Mouse (Mus musculus) left cerebral cortex, adult 9 months (tissue): ENCODE data around the gene Wdr4.
"Not testable (repeated sequence)": the region's sequence is repeated elsewhere in the genome, so short reads cannot be mapped to it uniquely, and the experiment has no call there.

Experiments used
- DNase-seq, 2 experiments: peaks; one replicate each; pipeline ENCODE4 v3.0.0; 2022; ENCODE audit warnings: low spot score in 2 of 2

Wdr4 gene

DNA sequence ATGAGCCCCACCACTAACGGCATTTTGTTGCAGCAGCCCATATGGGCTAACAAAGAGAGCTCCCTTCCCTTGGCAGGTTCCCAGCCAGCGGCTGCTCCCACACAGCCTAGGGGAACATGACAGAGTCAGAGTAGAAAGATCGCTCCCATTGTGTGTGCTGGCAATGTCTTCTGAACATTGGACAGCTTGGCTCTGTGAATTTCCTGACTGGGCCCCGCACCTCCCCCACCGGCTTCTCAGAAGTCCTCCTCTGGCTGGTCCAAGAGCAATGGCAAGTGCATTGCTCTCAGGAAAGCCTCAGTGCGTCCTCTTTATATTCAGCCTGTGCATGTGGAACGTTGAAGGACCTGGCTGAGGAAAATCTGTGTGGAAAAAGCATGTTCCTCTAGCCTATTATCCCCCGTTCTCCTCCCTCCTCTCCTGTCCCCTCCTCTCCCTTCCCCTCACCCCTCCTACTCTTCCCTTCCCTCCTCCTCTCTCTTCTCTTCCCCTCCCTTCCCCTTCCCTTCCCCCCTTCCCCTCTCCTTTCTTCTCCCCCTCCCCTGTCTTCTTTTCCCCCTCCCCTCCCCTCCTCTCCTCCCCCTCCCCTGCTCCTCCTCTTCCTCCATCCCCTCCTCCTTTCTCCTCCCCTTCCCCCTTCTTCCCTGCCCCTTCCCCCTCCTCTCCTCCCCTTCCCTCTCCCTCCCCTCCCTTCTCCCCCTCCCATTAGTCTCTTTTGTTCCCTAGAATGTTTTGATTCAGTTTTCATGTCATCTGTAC, 16.3 kb upstream of the Wdr4 start:
- peak in 1 of 2 experiments; percentile 74 for DNase-seq

DNA sequence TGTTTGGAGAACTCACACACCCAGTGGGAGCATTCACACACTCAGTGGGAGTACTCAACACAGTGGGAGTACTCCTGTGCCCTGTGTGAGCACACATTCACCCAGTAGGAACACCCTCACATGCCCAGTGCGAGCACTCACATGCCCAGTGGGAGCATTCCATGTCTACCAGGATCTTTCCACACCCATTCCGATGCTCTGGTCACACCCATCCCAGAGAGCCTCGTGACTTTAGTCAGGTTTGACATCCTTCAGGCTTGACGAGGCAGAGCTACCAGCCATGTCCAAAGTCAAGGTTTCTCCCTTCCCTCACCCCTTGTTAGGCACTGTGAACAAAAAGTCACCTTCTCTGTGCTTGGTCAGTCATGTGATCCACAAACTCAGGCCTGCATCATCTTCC, 15.6 kb upstream of the Wdr4 start:
- DNase-seq, result no peak

DNA sequence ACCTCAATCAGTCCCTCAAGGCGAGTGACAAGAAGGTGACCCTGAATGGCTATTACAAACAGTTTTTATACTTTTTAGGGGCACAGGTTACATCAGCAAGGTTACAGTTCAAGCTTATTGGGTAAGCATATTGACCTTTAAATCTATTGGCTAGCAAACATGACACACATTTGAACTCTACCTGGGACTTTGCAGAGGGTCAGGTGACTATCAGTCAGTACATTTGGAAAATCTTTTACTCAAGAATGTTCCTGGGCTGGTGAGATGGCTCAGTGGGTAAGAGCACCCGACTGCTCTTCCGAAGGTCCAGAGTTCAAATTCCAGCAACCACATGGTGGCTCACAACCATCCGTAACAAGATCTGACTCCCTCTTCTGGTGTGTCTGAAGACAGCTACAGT, 12.6 kb upstream of the Wdr4 start:
- not testable (repeated sequence) for DNase-seq

DNA sequence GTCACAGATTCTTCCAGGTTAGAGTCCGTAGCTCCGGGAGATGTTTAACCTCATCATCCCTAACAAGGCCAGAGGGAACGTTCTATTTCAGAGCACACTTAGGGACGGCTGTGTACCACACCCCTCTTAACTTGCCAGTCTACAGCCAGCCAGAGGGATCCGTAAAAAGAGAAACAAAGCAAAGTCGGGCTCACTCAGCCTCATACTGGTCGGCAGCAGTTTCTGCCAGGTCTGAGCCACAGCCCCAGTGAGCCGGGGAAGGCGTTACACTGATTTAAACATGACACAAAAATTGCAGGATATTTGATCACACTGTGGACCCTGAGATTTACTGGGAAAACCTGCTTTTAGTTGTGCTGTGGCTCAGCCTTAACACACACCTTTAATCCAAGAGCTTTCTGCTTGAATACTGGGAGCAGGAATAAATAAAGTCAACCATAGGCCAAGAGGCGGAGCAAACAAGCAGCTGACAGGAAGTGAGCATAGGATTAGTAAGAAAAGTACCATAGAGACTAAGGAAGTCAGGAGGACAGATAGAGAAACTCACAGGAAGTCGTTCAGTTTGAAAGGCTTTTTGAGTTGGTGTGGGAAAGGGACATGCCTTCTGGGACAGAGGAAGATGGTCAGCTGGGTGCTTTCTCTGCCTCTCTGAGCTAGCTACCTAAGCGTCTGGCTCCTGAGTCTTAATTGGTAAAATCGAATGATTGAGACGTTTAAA, 11.8 kb upstream of the Wdr4 start:
- no peak for DNase-seq

DNA sequence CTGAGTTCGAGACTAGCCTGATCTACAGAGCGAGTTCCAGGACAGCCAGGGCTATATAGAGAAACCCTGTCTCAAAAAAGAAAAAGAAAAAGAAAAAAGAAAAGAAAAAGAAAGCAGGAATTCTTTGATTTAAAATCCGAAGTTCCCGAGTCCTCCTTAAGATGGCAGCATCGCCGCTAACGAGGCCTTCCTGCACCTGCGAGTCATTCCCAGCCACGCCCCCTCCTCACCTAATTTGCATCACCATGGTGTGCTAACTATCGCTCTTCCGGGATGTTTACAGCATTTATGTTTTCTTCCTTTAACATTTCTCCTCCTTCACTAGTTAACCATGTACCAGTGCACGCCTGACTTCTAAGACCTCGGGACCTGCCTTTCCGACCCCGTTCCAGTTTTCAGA, 9.5 kb upstream of the Wdr4 start:
- no peak for DNase-seq

DNA sequence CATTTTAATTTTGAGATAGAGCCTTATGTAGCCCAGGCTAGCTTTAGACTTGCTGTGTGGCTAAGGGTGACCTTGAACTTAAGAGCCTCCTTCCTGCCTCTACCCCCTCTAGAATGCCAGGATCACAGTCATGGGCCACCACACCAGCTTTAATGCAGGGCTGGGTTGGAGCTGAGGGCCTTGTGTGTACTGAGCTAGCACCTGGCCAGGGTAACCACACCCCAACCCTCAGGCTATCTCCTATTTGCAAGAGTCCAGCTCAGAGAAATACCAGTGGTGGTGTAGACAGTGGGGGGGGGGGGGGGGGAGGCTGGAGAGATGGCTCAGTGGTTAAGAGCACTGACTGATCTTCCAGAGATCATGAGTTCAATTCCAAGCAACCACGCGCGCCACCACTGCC, 6.0 kb upstream of the Wdr4 start:
- DNase-seq, result no peak

DNA sequence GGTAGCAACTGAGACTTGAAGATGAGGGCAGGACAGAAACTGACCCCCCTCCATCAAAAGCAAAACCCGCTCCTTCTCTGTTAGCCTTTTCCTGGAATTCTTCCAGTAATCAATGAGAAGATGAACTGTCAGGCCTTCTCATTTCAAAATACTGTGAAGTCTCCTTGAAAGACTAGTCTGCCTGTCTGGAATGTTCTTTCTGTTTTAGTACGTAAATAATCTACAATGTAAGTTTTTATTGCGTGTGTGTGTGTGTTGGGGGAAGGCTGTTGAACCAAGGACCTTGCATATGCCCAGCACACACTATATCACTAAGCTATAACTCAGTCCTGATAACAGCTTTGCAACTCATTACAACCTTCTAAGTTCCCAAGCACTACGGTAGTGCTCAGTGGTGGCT, 5.3 kb upstream of the Wdr4 start:
- no peak for DNase-seq

DNA sequence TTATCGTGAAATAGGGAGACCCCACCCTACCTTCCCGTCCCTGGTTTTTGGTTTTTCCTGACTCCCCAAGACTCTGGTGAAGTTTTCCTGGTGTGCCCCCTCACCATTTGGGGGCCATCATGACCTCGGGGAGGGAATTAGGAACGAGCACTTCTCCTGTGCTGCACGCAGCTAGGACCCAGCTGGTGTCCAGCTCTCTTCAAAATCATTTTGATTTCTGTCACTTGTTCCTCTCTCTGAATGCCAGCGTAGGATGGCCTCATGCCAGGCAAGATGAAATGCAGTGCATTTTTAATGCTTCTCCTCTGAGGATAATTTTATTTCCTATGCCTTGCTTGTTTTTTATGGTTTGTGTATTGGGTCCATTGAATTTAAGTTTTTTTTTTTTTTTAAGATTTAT, 2.2 kb upstream of the Wdr4 start:
- DNase-seq, result no peak

DNA sequence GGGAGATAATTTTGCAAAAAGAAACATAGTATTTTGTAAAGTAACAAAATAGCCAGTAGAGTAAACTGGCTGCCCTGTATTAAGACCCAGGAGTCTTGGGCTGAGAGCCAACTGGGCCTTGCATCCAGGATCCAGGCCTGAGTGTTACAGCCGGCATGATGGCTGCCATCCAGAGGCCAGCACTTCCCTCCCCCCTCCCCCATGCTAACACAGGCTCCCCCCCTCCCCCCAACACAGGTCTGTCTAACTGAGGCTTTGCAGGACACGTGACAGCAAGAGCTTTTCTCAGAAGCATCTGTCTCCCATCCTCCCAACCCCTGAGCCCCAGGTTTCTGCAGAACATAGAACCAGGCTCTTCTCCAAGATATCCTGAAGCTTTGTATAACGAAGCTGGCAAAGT, 1.1 kb upstream of the Wdr4 start:
- DNase-seq, result no peak

DNA sequence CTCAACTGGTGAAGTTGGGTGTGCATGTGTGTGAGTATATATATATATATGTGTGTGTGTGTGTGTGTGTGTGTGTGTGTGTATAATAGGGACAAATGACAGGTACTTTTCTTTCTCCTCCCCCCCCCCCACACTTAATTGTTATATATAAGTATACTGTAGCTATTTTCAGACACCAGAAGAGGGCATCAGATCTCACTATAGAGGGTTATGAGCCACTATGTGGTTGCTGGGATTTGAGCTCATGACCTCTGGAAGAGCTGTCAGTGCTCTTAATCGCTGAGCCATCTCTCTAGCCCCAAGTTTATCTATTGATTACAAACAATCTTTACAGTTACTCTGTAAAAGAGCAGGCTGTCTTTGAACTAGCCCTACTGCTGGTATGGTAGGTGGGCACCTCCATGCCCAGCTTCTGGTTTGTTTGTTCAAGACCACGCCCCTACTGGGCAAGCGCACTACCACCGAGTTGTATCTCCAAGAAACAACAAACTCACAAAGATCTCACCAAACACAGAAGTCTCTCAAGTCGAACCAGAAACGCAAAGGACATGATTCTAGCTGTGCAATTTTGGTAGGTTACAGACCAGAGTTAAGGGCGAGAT, 335 bp downstream of the Wdr4 start:
- DNase-seq, result no peak

DNA sequence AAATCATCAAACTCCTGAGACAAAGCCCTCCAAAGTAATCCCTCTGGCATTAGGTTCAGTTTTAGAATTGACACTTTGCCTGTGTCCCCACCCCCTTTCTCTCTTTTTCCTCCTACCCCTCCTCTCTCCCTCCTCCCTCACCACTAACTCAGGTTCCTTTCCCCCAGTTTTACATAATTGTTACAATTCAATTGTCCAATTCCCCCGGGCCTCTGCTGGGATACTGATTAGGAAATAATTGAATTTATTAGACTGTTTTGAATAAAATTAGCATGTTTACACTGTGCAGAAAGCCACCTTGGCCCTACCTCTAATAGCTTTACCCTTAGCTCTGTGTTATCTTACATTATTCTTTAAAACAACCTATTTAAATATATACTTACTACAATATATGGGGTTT, 5.1 kb downstream of the Wdr4 start:
- DNase-seq, result no peak

DNA sequence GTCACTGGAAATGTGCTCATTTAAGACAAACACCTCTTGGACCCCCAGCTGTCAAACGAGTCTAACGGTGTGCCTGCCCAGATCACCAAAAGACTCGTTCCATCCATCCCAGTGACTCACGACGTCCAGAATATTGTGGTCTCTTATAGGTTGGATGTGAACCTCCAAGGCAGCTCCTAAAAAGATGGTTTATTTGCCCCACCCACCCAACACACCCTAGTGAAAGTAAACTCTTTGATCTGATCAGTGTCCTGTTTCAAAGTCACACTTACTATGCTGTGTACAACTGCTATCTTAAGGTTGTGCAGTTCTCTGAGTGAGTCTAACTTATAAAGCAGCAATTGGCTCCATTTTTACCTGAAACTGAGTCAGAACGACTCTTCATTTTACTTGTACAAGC, 7.2 kb downstream of the Wdr4 start:
- no peak for DNase-seq

DNA sequence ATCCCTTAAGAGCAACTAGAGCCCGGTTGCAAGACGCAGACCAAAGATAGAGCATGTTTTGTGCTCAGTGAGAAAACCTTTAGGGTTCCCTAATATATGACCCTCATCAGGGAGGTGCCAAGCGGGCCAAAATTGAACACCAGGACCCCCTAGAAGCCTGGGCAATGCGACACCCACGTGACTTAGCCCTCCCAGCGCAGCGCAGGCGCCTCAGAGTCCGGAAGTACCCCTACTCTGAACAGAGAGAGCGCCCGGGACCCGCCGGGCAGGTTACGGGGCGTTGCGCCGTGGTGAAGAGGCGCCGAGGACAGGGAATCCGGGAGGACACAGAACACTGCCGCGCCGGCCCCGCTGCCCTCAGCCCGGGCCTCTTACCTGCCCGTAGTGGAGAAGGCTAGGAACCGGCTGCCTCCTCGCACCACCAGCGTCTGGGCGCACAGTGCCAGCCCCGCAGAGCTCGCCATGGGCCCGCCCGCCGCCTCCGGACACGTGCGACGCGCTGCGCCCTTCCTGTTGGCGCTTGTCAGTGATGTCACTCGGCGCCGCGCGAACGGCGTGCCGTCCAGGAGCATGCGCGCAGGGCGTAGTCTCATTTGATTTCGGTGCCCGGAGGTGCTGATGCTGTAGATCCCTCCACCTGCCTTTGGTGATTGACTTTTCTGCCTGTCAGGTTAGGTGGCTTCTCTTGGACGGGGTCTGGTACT, 7.8 kb downstream of the Wdr4 start:
- DNase-seq, result peak; percentile 66 to 85

DNA sequence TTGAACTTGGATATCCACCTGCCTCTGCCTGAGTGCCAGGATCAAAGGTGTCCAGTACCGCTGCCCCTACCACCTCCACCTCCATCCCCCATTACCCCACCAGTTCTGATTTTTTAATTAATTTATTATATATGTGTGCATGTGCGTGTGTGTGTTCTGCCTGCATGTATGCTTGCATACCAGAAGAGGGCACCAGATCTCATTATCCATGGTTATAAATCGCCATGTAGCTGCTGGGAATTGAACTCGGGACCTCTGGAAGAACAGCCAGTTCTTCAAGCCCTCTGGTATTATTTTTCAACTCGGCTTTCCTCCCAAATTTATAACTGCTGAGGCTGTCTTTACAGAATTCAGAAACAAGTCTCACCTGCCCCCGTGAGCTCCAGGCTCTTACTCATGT, 8.8 kb downstream of the Wdr4 start:
- DNase-seq, result no peak

DNA sequence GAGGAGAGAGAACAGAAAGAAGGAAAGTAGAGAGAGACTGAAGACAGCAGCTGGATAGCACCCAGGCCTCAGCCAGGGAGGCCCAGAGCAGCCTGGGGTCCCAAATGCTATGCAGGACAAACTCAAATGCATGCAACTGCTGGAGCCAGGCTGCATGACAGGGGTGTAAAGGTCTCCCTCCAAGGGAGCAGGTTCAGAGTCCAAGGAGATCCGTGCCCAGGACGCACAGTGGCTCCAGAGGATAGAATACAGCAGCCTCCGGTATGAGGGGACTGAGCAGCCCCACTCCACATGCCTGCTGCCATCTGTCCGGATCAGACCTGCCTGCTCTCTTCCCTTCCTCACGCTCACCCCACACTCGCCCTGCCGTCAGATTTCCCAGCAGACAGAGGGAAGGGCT, 13.5 kb downstream of the Wdr4 start:
- DNase-seq, result no peak

DNA sequence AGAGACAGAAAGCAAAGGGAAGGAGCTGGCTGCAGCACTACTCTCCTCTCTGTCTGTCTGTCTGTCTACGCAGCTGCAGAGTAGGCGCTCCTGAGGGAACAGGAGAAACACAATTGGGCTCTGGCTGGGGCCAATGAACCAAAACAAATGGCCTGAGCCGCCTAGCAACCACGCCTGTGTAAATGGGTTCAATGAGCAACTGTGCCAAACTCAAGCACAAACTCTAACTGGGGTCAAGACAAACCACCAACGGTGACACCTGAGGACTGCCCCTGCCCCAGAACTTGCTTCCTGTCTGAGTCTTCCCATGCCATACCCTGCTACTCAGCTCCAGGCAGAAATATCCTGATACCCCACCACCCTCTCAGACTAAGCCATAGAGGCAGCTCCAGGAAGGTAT, 14.8 kb downstream of the Wdr4 start:
- DNase-seq, result no peak

DNA sequence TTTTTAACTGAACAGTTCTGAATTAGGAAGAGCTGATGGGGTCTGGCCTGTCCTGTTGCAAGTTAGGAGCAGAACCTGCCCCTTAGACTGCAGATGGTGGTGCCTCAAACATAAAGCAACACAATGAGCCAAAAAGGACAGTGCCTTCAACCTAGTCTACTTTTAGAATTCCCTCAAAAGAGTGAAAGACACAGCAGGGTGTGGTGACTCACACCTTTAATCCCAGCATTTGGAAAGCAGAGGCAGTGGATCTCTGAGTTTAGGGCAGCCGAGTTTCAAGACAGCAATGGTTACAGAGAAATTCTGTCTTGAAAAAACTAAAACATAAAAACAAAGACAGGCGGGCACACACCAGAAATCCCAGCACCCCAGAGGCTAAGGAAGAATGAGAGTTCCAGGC, 15.8 kb downstream of the Wdr4 start:
- DNase-seq, result no peak

DNA sequence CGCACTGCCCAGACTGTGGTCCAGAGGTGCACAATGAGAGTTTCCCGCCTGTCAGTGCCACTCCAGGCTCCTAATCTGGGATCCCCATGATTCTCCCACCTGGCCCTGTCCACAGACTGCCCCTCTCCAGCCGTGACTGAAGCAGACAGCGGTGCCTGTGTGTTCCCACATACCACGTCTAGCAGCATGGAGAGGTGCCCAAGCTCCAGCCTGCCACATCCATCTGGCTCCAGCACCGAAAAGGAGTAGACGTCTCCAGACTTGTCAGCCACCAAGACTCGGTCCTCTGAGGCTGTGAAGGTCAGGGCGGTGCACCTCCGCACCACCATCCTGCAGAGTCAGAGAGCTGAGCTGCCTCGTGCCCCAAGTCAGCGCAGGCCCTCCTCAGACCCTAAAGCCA, 16.4 kb downstream of the Wdr4 start:
- DNase-seq, result no peak

DNA sequence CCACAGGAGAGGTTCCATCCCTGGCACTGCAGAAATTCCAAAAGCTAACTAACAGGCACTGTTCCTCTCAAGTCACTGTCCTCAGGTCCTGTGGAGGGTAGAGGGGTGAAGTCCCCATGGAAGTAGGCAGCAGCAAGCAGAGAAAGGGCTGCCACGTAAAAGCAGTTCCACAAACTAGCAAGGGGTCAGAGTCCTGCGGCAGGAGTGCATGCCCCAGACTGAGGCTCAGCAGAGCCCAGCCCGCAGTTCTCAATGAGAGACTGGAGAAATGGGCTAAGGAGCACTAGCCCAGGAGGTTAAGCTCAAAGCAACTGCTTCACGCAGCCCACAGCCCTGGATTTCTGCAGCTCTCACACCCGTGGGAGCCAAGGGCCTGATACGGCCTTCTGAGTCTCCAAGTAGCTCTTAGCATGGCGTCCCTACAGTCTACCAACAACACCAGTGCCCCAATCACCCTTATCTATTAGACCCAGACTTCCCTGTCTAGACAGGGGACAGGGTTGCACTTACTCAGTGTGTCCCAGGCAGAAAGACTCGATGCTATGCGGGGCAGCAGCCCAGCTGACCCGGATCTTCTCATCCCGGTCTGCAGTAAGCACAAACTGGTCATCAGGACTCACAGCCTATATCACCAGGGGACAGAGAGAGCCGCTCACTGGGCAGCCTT, 17.4 kb downstream of the Wdr4 start:
- DNase-seq, result no peak

DNA sequence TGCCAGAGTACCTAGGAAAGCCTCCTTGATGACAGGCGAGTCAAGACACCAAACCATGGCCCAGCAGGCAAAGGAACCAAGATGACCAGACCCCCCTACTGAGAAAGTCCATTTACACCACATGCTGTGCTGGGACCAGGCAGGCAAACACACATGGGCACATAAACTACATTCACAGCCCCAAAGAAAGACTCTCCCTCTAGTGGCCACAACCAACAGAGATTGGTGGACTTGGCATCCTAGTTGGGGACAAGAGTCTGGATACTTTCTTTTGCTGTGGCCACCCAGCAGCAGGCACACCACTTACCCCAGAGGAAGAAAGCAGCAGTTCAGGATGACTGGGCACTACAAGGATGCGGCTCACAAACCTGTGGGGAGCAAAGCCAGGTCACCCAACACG, 18.9 kb downstream of the Wdr4 start:
- DNase-seq, result no peak

DNA sequence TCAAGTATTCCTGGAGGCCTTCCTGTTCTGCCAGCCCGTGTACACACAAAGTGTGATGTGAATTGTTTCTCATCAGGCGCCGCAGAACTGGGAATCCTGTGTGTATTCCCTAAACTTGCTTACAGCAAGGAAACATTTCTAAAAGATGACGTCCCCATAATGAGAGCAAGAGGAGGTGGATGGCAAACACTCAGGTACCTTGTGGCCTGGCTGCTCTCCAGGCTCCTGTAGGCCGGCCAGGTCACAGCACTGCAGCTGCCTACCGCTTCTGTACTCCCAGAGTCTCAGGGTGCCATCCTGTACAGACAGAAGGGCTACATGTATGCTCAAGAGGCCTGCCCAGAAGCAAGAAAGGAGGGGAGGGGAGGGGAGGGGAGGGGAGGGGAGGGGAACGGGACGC, 19.4 kb downstream of the Wdr4 start:
- no peak for DNase-seq

DNA sequence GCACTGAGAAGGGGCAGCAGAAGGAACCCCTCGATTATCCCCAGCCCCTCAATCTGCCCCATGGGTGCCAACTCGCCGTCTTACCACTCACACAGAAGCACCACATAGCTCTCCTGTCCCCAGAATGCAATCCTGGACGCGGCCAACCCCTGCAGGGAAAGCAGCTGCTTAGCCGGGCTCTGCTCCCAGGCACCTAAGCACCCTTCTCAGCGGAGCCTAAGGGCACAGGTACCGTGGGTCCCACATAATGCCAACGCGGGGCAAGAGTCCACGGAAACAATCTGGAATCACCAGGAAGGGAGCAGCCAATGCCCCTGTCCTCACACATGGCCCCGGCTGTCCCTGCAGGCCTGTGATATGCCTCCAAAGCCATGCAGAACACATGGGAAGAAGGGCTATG, 20.1 kb downstream of the Wdr4 start:
- no peak for DNase-seq
